ENCODE assay signal across 13 mouse cellular contexts in genomic region chr12:17202492-17203322, GRCm38 (mm10). TPM values are rescaled to one million over a fixed set of nuclear protein-coding genes. Genes with fewer than 3 reads are reported as not detected.
DNase-seq lines count a peak whose midpoint lies in the region; ATAC-seq and TF ChIP-seq lines count a peak whose summit lies in the region.
"Had no signal": no experiment of that assay in that cellular context is flagged by ENCODE, and none has a peak within 500 bp of the region (broad histone marks: within the 10 kb centered on the region; RNA-seq: fewer than 3 reads in every experiment).

No protein-coding gene starts in this region.

- H3K27me3 ChIP-seq in hindbrain, embryonic 10.5 days (ENCODE audit: insufficient read depth, poor library complexity, severe bottlenecking): no peaks in the 10 kb centered on the region
- no peaks in the 10 kb centered on the region for H3K27me3 ChIP-seq in hindbrain, embryonic 14.5 days (ENCODE audit: control insufficient read depth, insufficient read depth, low read length)
- H3K27me3 ChIP-seq in limb, embryonic 14.5 days (ENCODE audit: control insufficient read depth, insufficient read depth, low read length): no peaks in the 10 kb centered on the region

- WGBS in hindbrain, embryonic 10.5 days: 50% methylated on average over 13 of the region's 13 CpGs
- 53% methylated on average over 13 of the region's 13 CpGs for WGBS in hindbrain, embryonic 14.5 days
- 37% methylated on average over 13 of the region's 13 CpGs for WGBS in limb, embryonic 14.5 days

- no peaks in the 10 kb centered on the region for H3K36me3 ChIP-seq in hindbrain, embryonic 10.5 days
- no peaks in the 10 kb centered on the region for H3K36me3 ChIP-seq in hindbrain, embryonic 14.5 days (replicated peaks; ENCODE audit: control insufficient read depth, insufficient read depth)
- H3K36me3 ChIP-seq in limb, embryonic 14.5 days (ENCODE audit: control insufficient read depth, insufficient read depth, low read length): no peaks in the 10 kb centered on the region

- H3K9ac ChIP-seq in hindbrain, embryonic 14.5 days: no peak overlapping the region
- H3K9ac ChIP-seq in limb, embryonic 14.5 days (ENCODE audit: low read depth, low read length, severe bottlenecking): no peak overlapping the region

- H3K4me1 ChIP-seq in hindbrain, embryonic 10.5 days (replicated peaks): peaks cover 10% of the 10 kb centered on the region
- H3K4me1 ChIP-seq in hindbrain, embryonic 14.5 days (replicated peaks; ENCODE audit: control insufficient read depth, insufficient read depth, low read length): no peaks in the 10 kb centered on the region
- no peaks in the 10 kb centered on the region for H3K4me1 ChIP-seq in limb, embryonic 14.5 days (ENCODE audit: control insufficient read depth, insufficient read depth, low read length)

- peak; percentile 35 for DNase-seq in hindbrain, embryonic 10.5 days (ENCODE audit: low spot score)
- DNase-seq in hindbrain, embryonic 14.5 days (ENCODE audit: low spot score): no peak
- DNase-seq in retina, postnatal 1 day: peak; percentile 35
- no peak for DNase-seq in retina, embryonic 14.5 days (ENCODE audit: low spot score)
- peak; percentile 5 for DNase-seq in limb, embryonic 14.5 days (ENCODE audit: low spot score)
- DNase-seq in yolk sac, embryonic 10.5 days (ENCODE audit: low spot score): no peak
- DNase-seq in left cerebral cortex, adult 18-20 months (ENCODE audit: low spot score in 2 of 2): no peak
- DNase-seq in heart, postnatal 4 days: no peak
- DNase-seq: adrenal gland, postnatal 36 days; cerebellum, adult 11-12 months; heart, postnatal 10 days; kidney, adult 11 months had no signal

- no peak overlapping the region for H3K4me2 ChIP-seq in hindbrain, embryonic 14.5 days (replicated peaks)
- H3K4me2 ChIP-seq in limb, embryonic 14.5 days (replicated peaks; ENCODE audit: low read depth, low read length, severe bottlenecking): no peak overlapping the region

- TF ChIP-seq POLR2A in limb, embryonic 14.5 days (IDR thresholded peaks at IDR 0.05; ENCODE audit: borderline replicate concordance, extremely low read depth, insufficient read depth, insufficient read length): no peak

- H3K9me3 ChIP-seq in hindbrain, embryonic 10.5 days: no peaks in the 10 kb centered on the region
- H3K9me3 ChIP-seq in hindbrain, embryonic 14.5 days (ENCODE audit: control insufficient read depth, low read length): no peaks in the 10 kb centered on the region
- no peaks in the 10 kb centered on the region for H3K9me3 ChIP-seq in limb, embryonic 14.5 days (ENCODE audit: control insufficient read depth, low read length)

- H3K4me3 ChIP-seq in hindbrain, embryonic 10.5 days: no peak overlapping the region
- no peak overlapping the region for H3K4me3 ChIP-seq in hindbrain, embryonic 14.5 days (replicated peaks; ENCODE audit: low read length)
- H3K4me3 ChIP-seq in limb, embryonic 14.5 days (replicated peaks; ENCODE audit: low read length): no peak overlapping the region

- H3K27ac ChIP-seq in hindbrain, embryonic 10.5 days: peak overlapping the region; percentile 66
- H3K27ac ChIP-seq in hindbrain, embryonic 14.5 days: no peak overlapping the region
- no peak overlapping the region for H3K27ac ChIP-seq in limb, embryonic 14.5 days (replicated peaks; ENCODE audit: low read depth, low read length)

- no peak; the same call in 1 of the 2 replicates for ATAC-seq in hindbrain, embryonic 14.5 days (ENCODE audit: low FRiP score)
- ATAC-seq in limb, embryonic 14.5 days (ENCODE audit: low FRiP score, low read depth): no peak

RNA-seq across cellular contexts. Expression of gene Kcnf1, which starts 26.0 kb away (rescaled TPM):
- 0.31 and 0.58 TPM in 2 replicates for polyA plus RNA-seq in hindbrain, embryonic 10.5 days (2016; fragmentation: Nextera tagmentation; extraction: Ambion mirVana)
- polyA plus RNA-seq in hindbrain, embryonic 14.5 days (2014; fragmentation: Nextera tagmentation; extraction: Ambion mirVana): 2.8 and 3.3 TPM in 2 replicates
- polyA plus RNA-seq in limb, embryonic 14.5 days (2012; rRNA removed): 0.91 and 0.97 TPM in 2 replicates
- 0.90 and 0.92 TPM in 2 replicates for polyA plus RNA-seq in limb, embryonic 14.5 days (2014; fragmentation: Nextera tagmentation; extraction: Ambion mirVana)
- total RNA-seq in left cerebral cortex, adult 18-20 months (2021): 100 to 1,000 TPM; 103 to 125 TPM
- total RNA-seq in heart, postnatal 4 days (2021): under 1 TPM; 0.33 to 0.47 TPM
- total RNA-seq: heart, postnatal 10 days; megakaryocyte progenitor cell, adult 5-6 weeks had no signal

Comparison
In these comparisons a context has a peak if more than half of its experiments do, and no peak if none do; other contexts are left out.
1. DNase-seq: peak in hindbrain, embryonic 10.5 days (single experiment), retina, postnatal 1 day (single experiment) and limb, embryonic 14.5 days (single experiment); none in hindbrain, embryonic 14.5 days (single experiment), retina, embryonic 14.5 days (single experiment), yolk sac, embryonic 10.5 days (single experiment), left cerebral cortex, adult 18-20 months (0 of 2) and heart, postnatal 4 days (single experiment).